Mouse (Mus musculus) cortical plate, adult 2 months (tissue): ENCODE results near the gene Atp5g1.

Experiments
- CTCF ChIP-seq: fragments of 200-500 bp; IDR thresholded peaks from 2 replicates; pipeline ENCODE4 v1.5.1; 2011; ENCODE audit warnings: mild to moderate bottlenecking, control low read depth, low read length; ENCODE audit not compliant: insufficient read depth; ENCODE audit errors: extremely low read depth
- POLR2A ChIP-seq: fragments of 200-500 bp; IDR thresholded peaks from 2 replicates; pipeline ENCODE4 v1.6.1; 2011; ENCODE audit warnings: mild to moderate bottlenecking, low read length, control low read depth; ENCODE audit not compliant: insufficient read depth; ENCODE audit errors: extremely low read depth

DNA sequence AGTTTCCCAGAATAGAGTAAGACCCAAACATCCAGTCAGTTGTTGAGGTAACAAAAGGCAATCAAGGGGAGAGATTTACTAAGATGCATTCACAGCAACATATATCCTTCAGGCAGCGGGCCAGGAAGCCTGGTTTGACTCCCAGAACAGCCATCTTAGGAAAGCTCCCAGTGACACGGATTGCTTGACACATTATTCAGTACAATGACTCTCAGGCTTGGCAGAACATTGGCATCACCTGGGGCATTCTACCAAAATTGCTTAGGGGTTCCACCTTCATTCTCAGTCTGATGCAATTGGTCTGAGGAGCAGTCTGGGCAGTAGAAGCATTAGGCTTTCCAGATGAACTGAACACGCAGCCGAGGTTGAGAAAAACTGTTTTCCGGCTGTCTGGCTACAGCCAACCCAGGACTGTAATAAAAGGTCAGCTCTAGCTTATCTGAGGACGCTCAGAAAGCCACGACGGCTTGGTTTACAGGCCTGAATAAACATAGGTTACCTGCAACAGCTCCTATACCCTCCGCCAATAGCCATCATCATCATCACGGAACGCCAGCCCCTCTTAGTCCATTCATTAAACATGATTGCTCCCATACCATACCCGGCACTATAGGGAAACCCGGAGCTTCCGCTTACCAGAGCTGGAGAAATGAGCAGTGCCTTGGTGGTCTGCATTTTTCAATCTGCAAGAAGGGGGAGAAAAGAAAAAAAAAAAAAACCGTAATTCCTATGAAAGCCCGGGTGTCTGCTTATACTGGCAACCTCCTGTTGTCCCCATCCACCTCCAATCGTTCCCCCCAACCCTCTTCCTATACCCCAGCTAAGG lies 906 bp downstream of the Atp5g1 start:
- TF ChIP-seq CTCF (no peak), POLR2A (no peak)
